Mouse (Mus musculus): ENCODE measurements around the gene Reg2.
"Not testable (repeated sequence)": the region's sequence is repeated elsewhere in the genome, so short reads cannot be mapped to it uniquely, and the experiment has no call there.

Reg2 gene

GRCm38 (mm10) chr6:78395323-78395722, at the start of gene Reg2:
Gene Reg2 (plus strand): TSS chr6:78395623.
- not testable (repeated sequence) for DNase-seq (ENCODE audit: low spot score in 2 of 2)

GRCm38 (mm10) chr6:78361971-78362563, 33.4 kb upstream of the Reg2 start:
- no peak for DNase-seq (ENCODE audit: low spot score in 2 of 2)

GRCm38 (mm10) chr6:78370357-78370756, 25.1 kb upstream of the Reg2 start, which contains the start of gene Reg3b:
Gene Reg3b (plus strand): TSS chr6:78370657.
- DNase-seq (ENCODE audit: low spot score in 2 of 2): no peak

- no peak for DNase-seq (ENCODE audit: low spot score in 2 of 2)
Observed at GRCm38 (mm10) chr6:78378765-78379164, 16.7 kb upstream of the Reg2 start, which contains the start of gene Reg3d. Gene Reg3d (minus strand): TSS chr6:78378865.

GRCm38 (mm10) chr6:78380409-78380808, 15.0 kb upstream of the Reg2 start, which contains the start of gene Reg3a:
Gene Reg3a (plus strand): TSS chr6:78380709.
- no peak for DNase-seq (ENCODE audit: low spot score in 2 of 2)

GRCm38 (mm10) chr6:78385609-78386008, 9.8 kb upstream of the Reg2 start:
- no peak for DNase-seq (ENCODE audit: low spot score in 2 of 2)

GRCm38 (mm10) chr6:78422411-78422810, 27.0 kb downstream of the Reg2 start, which contains the start of gene Reg1:
Gene Reg1 (plus strand): TSS chr6:78422711.
- DNase-seq (ENCODE audit: low spot score in 2 of 2): not testable (repeated sequence)

- no peak for DNase-seq (ENCODE audit: low spot score in 2 of 2)
Observed at GRCm38 (mm10) chr6:78425497-78425896, 30.1 kb downstream of the Reg2 start.

GRCm38 (mm10) chr6:78447202-78447601, 51.8 kb downstream of the Reg2 start:
- no peak for DNase-seq (ENCODE audit: low spot score in 2 of 2)

GRCm38 (mm10) chr6:78448409-78448808, 53.0 kb downstream of the Reg2 start:
- no peak for DNase-seq (ENCODE audit: low spot score in 2 of 2)

- DNase-seq (ENCODE audit: low spot score in 2 of 2): no peak
Observed at GRCm38 (mm10) chr6:78452804-78453203, 57.4 kb downstream of the Reg2 start.

Measured in left cerebral cortex, adult 9 months (tissue).